Mouse (Mus musculus) liver (tissue): ENCODE measurements around the gene Gabarap.
A peak's percentile ranks its signal among the peaks of the same experiment; 100 is the strongest.

Experiments used
- DNase-seq: peaks from one replicate; pipeline ENCODE4 v3.0.0-alpha.2; 2020; ENCODE audit warnings: mixed read lengths

Gabarap gene

DNA sequence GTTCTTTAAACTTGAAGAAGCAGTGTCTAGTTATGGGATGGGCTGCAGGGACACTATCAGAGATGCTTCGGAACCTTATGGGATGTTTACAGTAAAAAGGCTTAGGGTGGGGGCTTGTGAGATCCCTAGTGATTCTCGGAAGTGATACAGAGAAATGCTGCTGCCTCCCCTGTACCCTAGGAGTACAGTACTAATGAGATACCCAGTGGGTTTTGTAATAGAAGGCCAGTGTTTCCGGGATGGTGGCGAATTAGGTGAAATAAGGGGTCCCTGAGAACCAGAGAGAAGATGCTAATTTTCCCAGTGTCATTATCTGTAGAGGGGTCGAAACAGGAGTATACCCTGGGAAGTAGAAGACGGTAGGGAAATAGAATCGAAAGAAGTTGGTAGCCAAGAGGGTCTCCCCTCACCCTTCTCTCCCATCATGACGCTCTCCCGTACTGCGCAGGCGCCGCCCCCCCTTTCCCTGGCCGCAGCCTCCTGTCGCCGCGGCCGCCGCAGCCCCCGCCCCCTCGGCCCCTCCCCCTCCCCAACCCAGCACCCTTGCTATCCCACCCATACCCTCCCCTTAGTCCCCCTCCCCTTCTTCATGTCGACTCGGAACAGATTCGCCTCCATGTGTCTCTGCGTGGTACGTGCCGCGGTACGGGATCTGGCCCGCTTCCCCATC, 32.7 kb downstream of the Gabarap start:
- peak; percentile 37 for DNase-seq

DNA sequence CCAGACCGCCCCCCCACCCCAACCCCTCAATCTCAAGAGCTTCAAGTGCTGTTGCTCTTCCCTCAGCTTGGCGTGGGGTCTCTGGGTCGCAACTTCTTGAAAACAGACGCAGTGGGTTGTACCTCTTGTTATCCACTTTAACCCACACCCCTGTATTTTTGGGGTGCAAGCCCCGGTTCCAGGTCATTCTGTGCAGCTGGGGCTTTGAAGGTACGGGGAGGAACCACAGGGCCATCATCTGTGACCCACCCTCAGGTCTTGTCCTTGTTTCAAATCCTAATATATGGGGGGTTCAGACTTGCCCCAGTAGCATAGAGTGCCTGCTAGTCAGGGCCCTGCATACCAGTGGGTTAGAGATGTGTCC, 33.2 kb downstream of the Gabarap start:
- DNase-seq: no peak

DNA sequence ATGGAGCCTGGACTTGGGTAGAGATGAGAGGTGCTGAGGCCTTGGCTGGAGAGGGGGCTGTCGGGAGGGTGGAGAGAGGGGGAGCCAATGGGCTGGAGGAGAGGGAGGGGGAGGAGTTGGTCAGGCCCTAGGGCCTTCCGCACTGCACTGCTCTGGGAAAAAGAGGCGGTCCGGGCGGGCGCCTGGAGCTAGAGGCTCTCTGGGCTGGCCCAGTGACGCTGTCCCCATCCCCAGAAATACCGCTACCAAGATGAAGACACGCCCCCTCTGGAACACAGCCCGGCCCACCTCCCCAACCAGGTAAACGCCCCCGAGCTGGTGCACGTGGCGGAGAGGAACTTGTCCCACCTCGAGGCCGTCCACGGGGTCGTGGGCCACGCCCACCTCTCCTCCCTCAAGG, 35.7 kb downstream of the Gabarap start:
- DNase-seq: peak; percentile 54

DNA sequence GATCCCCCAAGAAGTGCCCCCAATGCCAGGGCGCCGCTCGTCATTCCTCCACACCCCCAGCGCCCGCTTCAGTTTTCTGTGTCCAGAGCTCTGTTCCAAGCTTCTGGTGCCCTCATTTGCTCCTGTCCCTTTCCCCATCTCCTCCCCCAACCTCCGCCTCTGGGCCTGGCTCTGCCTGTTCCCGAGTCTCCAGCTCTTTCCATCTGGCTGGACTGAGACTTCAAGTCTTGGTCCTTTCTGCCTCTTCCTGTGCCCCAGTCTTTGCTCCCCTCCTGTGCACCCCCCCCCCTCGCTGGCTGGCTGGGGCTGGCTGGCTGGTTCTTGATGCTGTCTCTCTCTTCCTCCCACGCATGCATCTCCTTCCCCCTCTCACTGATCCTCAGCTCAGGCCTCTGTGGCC, 36.5 kb downstream of the Gabarap start:
- DNase-seq: no peak

DNA sequence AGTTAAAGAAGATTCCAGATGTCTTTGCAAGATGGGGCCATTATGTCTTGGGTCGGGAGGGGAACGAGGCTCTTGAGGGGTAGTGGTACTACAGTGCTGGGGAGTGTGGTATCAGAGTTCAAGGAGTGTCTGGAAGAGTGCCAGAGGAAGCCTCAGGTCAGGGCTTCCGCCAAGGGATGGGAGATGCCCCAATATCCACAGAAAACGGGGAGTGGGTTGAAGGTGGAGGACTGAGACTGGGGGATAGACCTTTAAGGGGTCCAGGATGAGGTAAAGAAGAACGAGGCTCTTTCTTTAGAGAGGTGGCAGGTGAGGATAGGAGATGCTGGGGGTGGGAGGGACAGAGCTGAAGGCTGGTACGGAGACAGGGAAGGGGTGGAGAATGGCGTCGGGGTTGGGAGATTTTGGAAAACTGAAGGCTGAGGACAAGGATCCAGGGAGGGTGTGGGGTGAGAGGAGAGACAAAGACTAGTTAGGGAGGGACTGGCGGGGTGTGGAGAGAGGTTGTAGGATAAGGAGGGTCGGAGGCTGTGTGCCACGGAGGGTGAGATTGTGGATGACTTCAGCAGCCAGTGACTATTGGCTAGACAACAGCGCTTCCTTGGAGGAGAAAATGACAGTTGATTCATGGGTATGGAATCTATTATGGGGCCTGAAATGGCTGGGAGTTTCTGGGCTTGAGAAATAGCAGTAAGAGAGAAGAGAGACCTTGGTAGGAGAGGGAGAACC, 37.6 kb downstream of the Gabarap start:
- no peak for DNase-seq

DNA sequence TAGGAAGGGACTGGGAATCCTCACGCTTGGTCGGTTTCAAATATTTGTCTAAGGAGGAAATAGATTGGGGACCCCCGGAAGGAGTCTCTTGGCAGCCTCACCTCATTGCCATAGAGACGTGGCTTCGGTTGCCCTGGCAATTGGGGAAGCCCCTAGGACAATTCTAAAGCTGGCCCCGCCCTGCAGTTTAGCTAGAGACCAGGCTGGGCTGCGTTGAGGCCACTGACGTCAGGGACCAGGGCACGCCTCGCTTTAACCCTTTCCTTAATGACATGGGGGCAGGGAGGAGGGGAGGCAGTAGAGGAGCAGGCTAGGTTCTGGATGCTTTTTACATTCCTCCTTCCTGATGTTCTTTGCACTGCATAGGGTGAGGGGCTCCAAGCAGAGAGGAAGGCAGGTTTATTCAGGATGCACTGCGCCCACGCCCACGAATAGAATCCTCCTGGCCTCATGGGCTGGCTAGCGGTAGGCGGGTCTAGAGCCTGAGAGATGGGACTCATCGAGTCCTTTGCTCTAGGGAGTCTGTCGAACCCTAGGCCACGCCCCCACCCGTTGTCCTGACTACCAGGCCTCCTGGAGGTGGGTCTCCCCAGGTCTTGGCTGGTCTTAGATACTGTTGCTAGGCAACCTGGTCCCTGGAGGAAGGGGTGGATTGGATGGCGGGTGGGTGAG, 38.3 kb downstream of the Gabarap start:
- peak; percentile 77 for DNase-seq

DNA sequence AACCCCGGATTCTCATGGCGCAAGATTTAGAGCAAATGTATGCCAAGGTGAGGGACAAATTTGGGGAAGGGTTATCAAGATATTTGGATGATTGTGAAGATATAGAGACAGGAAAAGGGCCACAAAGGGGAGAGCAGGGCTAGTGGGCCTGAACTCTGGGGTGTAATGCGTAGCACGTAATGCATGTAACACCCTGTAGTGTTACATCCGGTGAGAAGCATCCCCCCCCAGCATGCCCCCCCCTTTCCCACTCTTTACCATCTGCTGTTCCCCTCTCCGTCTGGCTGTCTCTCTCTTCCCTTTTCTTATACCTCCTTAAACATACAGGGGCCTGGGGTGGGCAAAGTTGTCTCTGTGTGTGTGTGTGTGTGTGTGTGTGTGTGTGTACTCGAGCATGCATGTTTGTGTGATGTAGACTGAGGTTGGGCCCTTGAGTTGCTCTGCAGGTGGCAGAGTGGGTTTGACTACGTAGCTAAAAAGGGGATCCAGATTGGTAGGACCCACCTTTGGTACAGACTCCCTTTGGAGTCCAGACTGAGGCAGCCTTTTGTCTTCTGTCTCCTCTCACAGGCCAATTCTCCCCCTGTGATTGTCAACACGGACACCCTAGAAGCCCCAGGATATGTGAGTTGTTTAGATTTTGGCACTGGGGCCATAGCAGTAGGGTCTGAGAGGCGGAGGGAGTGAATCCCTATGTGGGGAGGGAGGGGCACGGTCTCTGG, 39.0 kb downstream of the Gabarap start:
- no peak for DNase-seq

DNA sequence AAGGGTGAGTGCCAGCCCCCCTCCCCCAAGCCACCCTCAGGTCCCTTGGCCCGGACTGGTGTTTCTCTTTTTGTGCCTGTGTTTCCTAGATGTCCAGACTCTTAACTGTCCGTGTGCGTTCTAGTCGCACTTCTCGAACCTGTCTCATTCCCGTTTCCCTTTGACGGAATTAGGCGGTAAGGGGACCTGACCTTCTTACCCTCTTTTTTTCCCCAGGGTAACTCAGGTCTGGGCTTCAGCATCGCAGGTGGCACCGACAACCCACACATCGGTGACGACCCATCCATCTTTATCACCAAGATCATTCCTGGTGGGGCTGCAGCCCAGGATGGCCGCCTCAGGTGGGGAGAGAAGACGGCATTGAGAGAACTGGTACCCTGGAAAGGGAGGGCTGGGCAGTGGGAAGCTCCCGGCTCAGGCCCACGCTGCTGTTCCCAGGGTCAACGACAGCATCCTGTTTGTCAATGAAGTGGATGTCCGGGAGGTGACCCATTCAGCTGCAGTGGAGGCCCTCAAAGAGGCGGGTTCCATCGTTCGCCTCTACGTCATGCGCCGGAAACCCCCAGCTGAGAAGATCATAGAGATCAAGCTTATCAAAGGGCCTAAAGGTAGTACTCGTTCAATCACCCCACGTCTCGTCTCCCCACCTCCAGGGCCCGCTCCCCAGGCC, 39.8 kb downstream of the Gabarap start:
- no peak for DNase-seq

DNA sequence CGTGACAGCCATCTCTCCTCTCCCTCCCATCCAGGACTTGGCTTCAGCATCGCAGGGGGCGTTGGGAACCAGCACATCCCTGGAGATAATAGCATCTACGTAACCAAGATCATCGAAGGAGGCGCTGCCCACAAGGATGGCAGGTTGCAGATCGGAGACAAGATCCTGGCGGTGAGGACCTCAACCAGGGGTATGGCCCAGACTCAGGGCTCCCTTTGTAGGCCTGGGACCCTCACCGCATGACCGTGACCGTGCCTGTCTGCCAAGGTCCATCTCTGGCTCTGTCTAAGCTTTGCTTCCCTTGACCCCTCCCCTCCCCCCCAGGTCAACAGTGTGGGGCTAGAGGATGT, 40.4 kb downstream of the Gabarap start:
- no peak for DNase-seq

DNA sequence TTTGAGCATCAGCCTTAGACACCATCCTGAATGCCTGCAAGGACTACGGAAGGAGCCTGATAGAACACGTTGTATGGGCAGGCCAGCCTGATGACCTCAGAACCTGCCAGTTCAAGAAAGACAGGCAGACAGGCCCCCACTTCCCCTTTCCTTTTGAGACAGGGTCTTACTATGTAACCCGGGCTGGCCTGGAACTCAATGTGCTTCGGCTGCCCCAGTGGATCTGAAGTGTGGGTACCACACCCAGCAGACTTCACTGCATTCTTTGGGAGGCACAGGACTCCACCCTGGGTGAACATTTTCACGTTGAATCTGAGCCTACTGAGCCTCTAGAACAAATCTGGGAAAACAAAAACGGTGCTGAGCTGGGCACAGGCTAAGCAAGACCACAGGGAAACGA, 47.2 kb downstream of the Gabarap start:
- DNase-seq: no peak

DNA sequence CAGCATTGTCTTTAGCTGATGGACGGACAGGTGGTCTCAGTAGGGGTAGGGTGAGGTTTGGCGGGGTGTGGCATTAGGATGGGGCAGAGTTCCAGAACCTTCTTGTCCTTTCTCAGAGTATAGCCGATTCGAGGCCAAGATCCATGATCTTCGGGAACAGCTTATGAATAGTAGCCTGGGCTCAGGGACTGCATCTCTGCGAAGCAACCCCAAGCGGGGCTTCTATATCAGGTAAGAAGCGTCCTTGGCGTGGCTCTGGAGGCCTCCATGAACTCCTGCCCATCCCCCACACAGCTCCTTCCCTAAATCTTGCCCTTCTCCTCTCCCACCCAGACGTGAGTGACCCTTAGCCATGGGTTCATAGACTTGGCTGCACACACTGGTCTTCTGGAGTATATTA, 48.7 kb downstream of the Gabarap start:
- no peak for DNase-seq

DNA sequence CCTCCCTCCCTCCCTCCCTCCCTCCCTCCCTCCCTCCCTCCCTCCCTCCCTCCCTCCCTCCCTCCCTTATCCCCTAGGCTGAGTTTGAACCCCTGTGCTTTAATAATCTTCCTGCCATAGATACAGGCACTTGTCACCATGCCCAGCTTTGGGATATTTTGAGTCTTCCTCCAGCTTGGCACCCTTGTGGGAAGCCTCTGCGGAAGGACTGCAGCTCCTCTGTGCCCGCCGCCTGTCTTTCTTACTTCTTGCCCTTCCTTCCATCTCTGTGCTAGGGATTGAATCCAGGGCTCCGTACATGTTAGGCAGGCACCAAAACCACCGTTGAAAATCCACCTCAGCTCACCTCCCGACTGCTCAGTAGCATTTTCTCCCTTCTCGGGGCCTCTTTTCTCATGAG, 49.2 kb downstream of the Gabarap start:
- DNase-seq: no peak

DNA sequence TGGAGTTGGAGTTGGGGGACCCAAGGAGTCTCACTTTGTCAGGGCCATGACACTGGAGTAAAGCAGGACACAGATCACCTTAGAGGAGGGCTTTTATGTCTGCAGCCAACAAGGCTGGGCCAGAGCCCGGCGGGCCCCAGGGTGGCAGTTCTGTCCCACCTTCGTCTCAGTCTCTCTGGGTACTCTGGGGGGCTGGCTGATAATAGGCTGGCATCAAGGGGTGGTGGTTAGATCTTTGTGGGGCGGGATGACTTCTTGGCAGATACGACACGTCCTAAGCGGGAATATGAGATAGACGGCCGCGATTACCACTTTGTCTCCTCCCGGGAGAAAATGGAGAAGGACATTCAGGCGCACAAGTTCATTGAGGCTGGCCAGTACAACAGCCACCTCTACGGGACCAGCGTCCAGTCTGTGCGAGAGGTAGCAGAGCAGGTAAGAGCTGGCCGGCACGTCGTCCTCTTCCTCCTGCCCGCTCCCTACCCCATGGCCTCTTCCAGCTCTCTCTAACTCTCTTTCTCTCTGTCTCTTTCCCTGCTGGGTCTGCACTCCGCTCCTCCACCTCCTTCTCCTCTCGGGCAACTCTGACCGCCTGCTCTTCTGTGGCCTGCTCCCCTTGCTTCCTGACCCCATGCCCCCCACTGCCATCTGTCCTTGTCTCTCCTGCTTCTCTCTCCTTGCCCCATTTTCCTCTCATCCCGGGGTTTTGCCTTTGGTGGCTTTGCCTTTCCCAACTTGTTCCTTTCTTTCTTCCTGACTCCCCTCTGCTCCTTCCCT, 51.6 kb downstream of the Gabarap start:
- no peak for DNase-seq

DNA sequence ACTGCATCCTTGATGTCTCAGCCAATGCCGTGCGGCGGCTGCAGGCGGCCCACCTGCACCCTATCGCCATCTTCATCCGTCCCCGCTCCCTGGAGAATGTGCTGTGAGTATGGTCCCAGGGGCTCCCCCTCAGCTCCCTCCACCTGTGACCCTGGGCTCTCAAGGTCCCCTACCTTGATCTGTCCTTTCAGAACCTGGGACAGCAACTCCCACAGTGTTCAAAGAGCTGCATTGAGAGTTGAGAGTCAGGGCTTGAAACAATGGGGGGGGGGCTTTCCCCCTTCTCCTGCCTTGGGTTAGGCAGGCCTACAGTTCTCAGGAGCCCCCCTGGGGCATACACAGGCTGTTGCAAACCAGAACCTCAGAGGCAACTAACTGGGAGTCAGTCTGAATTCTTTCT, 52.7 kb downstream of the Gabarap start:
- no peak for DNase-seq
